Mouse (Mus musculus) MEL (cell line): ENCODE measurements at regions not wholly inside any gene's neighbourhood (a gene's known extent, or its start where the extent isn't known, plus 50 kb on each side); places are given as distances from the start of the nearest gene placed in this dataset.

Source experiments
- BHLHE40 ChIP-seq: IDR thresholded peaks from 2 replicates; pipeline ENCODE4 v1.6.1; 2012; ENCODE audit warnings: low read depth, mild to moderate bottlenecking, inconsistent platforms, low read length, improper control_type of control experiment, borderline replicate concordance
- CTCF ChIP-seq, 3 experiments: IDR thresholded peaks in 2 of 3; conservative IDR thresholded peaks in 1 of 3; 2 replicates each; pipeline ENCODE4 v1.5.1; 2011 to 2012; ENCODE audit warnings: low read length in 3 of 3, low read depth in 2 of 3, mild to moderate bottlenecking in 2 of 3, improper control_type of control experiment in 1 of 3, inconsistent platforms in 1 of 3, mixed read lengths in 1 of 3, moderate library complexity in 1 of 3; ENCODE audit not compliant: control insufficient read depth in 1 of 3, insufficient read depth in 1 of 3, poor library complexity in 1 of 3, severe bottlenecking in 1 of 3
- E2F4 ChIP-seq: IDR thresholded peaks from 2 replicates; pipeline ENCODE4 v1.6.1; 2011; ENCODE audit warnings: low read depth, low read length, improper control_type of control experiment, borderline replicate concordance
- ELF1 ChIP-seq: IDR thresholded peaks from 2 replicates; pipeline ENCODE4 v1.6.1; 2014; ENCODE audit warnings: low read depth, mild to moderate bottlenecking, inconsistent platforms, low read length, improper control_type of control experiment, moderate library complexity
- EP300 ChIP-seq, 2 experiments: IDR thresholded peaks; 2 replicates each; pipeline ENCODE4 v1.6.1; 2011; ENCODE audit warnings: improper control_type of control experiment in 2 of 2, low read length in 2 of 2, low read depth in 1 of 2, mild to moderate bottlenecking in 1 of 2
- JUND ChIP-seq: IDR thresholded peaks from 2 replicates; pipeline ENCODE4 v1.6.1; 2011; ENCODE audit warnings: low read depth, mild to moderate bottlenecking, improper control_type of control experiment, low read length
- MAX ChIP-seq: IDR thresholded peaks from 2 replicates; pipeline ENCODE4 v1.6.1; 2011; ENCODE audit warnings: low read length, improper control_type of control experiment
- MYC ChIP-seq: IDR thresholded peaks from 2 replicates; pipeline ENCODE4 v1.6.1; 2011; ENCODE audit warnings: low read depth, mild to moderate bottlenecking, low read length, improper control_type of control experiment, moderate library complexity
- POLR2A ChIP-seq, 2 experiments: IDR thresholded peaks; 2 replicates each; pipeline ENCODE4 v1.6.1; 2011 to 2012; ENCODE audit warnings: low read length in 2 of 2, mild to moderate bottlenecking in 2 of 2, control low read depth in 1 of 2, improper control_type of control experiment in 1 of 2, low read depth in 1 of 2, moderate library complexity in 1 of 2; ENCODE audit not compliant: control insufficient read depth in 1 of 2, insufficient read depth in 1 of 2, poor library complexity in 1 of 2
- POLR2AphosphoS2 ChIP-seq: IDR thresholded peaks from 2 replicates; pipeline ENCODE4 v1.6.1; 2011; ENCODE audit warnings: low read length, improper control_type of control experiment
- POLR2AphosphoS5 ChIP-seq: IDR thresholded peaks from 2 replicates; pipeline ENCODE4 v1.6.1; 2012; ENCODE audit warnings: low read depth, borderline replicate concordance, mild to moderate bottlenecking, inconsistent platforms, low read length, moderate library complexity, mixed read lengths
- RCOR1 ChIP-seq: IDR thresholded peaks from 2 replicates; pipeline ENCODE4 v1.6.1; 2012; ENCODE audit warnings: low read depth, mild to moderate bottlenecking, inconsistent platforms, low read length, improper control_type of control experiment
- USF1 ChIP-seq: IDR thresholded peaks from 2 replicates; pipeline ENCODE4 v1.6.1; 2014; ENCODE audit warnings: low read depth, mild to moderate bottlenecking, inconsistent platforms, low read length, improper control_type of control experiment, moderate library complexity
- ZNF384 ChIP-seq: IDR thresholded peaks from 2 replicates; pipeline ENCODE4 v1.6.1; 2012; ENCODE audit warnings: low read depth, mild to moderate bottlenecking, inconsistent platforms, low read length, improper control_type of control experiment

- TF ChIP-seq POLR2A (IDR thresholded peaks at IDR 0.05; ENCODE audit: control insufficient read depth in 1 of 2, insufficient read depth in 1 of 2, low read depth in 1 of 2, low read length in 2 of 2, poor library complexity in 1 of 2) (no peak), MAX (no peak), CTCF (IDR thresholded peaks at IDR 0.05 in 2 of 3, conservative IDR thresholded peaks at IDR 0.05 in 1 of 3; ENCODE audit: control insufficient read depth in 1 of 3, insufficient read depth in 1 of 3, low read depth in 2 of 3, low read length in 3 of 3, poor library complexity in 1 of 3, severe bottlenecking in 1 of 3) (no peak), ELF1 (no peak), E2F4 (no peak), ZNF384 (no peak), USF1 (no peak), POLR2AphosphoS5 (no peak), MYC (no peak), RCOR1 (no peak), EP300 (IDR thresholded peaks at IDR 0.05; ENCODE audit: low read depth in 1 of 2, low read length in 2 of 2) (no peak), JUND (no peak), POLR2AphosphoS2 (no peak), BHLHE40 (no peak)
Measured at GRCm38 (mm10) chr8:117894861-117895260, 93.1 kb upstream of the Mphosph6 start.
